Mouse (Mus musculus) c-Kit-positive CD71-negative TER-119-negative erythroid progenitor cells, embryonic 14.5 days (primary cell): ENCODE results near the gene Tmem131.

Source experiments
- DNase-seq: peaks from one replicate; pipeline ENCODE4 v3.0.0-alpha.2; 2013; ENCODE audit warnings: low read depth

Gene Tmem131

GRCm38 (mm10) chr1:36943653-36944052 is at the start of gene Tmem131:
TSS of gene Tmem131 (minus strand) at chr1:36943666.
- no peak for DNase-seq

GRCm38 (mm10) chr1:36988561-36988960 is 45.1 kb upstream of the Tmem131 start:
- no peak for DNase-seq

GRCm38 (mm10) chr1:36988161-36988560 is 44.7 kb upstream of the Tmem131 start:
- no peak for DNase-seq

- DNase-seq: no peak
These were observed 44.0 kb upstream of the Tmem131 start for GRCm38 (mm10) chr1:36987172-36988148.

GRCm38 (mm10) chr1:36986396-36987160 is 43.1 kb upstream of the Tmem131 start:
- no peak for DNase-seq

- DNase-seq: no peak
These were observed 42.4 kb upstream of the Tmem131 start for GRCm38 (mm10) chr1:36985896-36986295.

- no peak for DNase-seq
These were observed 40.9 kb upstream of the Tmem131 start for GRCm38 (mm10) chr1:36984406-36984805.

GRCm38 (mm10) chr1:36983754-36984153 is 40.3 kb upstream of the Tmem131 start:
- no peak for DNase-seq

- DNase-seq: no peak
These were observed 38.9 kb upstream of the Tmem131 start for GRCm38 (mm10) chr1:36982191-36982961.

- DNase-seq: no peak
These were observed 33.3 kb upstream of the Tmem131 start for GRCm38 (mm10) chr1:36976770-36977169.

- no peak for DNase-seq
These were observed 27.6 kb upstream of the Tmem131 start for GRCm38 (mm10) chr1:36970918-36971617.

GRCm38 (mm10) chr1:36965831-36966230 is 22.4 kb upstream of the Tmem131 start:
- no peak for DNase-seq

GRCm38 (mm10) chr1:36962379-36963176 is 19.1 kb upstream of the Tmem131 start:
- DNase-seq: no peak

GRCm38 (mm10) chr1:36960509-36961222 is 17.2 kb upstream of the Tmem131 start:
- DNase-seq: no peak

- no peak for DNase-seq
These were observed 6.2 kb upstream of the Tmem131 start for GRCm38 (mm10) chr1:36949591-36950184.

GRCm38 (mm10) chr1:36947448-36947847 is 4.0 kb upstream of the Tmem131 start:
- no peak for DNase-seq

GRCm38 (mm10) chr1:36940381-36940762 is 3.1 kb downstream of the Tmem131 start:
- DNase-seq: no peak

GRCm38 (mm10) chr1:36939506-36940380 is 3.7 kb downstream of the Tmem131 start:
- peak; percentile 78 for DNase-seq
